Mouse (Mus musculus): ENCODE data around the gene Atp6v0e2. TPM values are rescaled to one million over a fixed set of nuclear protein-coding genes. Genes with fewer than 3 reads are reported as not detected.

Atp6v0e2 gene
- polyA plus RNA-seq (2014; fragmentation: Nextera tagmentation; extraction: Ambion mirVana) = 55.1 and 59.0 TPM in 2 replicates

DNA sequence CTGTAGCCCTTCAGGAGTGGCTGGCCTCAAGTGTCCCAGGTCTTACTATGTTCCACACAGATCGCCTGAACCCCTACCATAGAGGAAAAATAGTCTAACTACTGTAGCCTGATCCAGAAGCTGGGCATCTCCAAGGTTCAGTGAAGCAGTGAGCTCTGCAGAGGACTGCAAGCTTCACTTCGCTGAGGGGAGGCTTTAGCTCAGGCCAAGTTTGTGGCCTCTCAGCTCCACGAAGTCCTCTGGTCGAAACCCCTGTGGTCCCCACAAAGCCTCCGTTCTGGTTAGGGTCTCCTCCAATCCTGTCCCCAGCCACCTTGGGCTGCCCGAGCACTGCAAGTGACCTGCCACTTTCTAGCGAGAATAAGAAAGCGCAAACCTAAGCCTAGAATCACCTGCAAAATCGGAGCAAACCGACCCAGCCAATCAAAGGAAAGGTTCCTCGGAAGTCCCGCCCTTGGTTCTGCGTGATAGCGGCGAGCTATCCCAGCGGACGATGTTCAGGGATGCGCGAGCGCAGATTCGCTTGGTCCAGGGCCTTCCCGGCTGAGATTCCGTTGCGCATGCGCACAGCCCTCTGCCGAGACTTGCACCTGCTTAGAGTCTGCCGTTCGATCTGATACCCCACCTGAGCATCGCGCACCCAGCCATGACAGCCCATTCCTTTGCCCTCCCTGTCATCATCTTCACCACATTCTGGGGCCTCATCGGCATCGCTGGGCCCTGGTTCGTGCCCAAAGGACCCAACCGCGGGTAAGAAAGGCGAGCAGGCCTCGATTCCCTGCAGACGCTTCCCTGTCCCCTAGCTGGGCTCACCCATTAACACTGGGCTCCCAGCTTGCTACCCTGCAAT is at the start of gene Atp6v0e2:
Atp6v0e2 (plus strand) TSS at position 511 of the 850 bp plus-strand sequence.
- Histone ChIP-seq H3K4me2 (replicated peaks; ENCODE audit: low read depth, low read length) (peak within 1 kb of the TSS; percentile 77), H3K9ac (ENCODE audit: low read depth, low read length) (peak within 1 kb of the TSS; percentile 71), H3K4me1 (replicated peaks; ENCODE audit: control insufficient read depth, insufficient read depth, low read length) (peaks cover 4% of the 10 kb centered on the region), H3K4me3 (ENCODE audit: low read depth, low read length) (peak within 1 kb of the TSS; percentile 58), H3K36me3 (ENCODE audit: control insufficient read depth, insufficient read depth, low read length) (no peaks in the 10 kb centered on the region), H3K27me3 (ENCODE audit: control insufficient read depth, insufficient read depth, low read length) (no peaks in the 10 kb centered on the region), H3K9me3 (ENCODE audit: control insufficient read depth, low read length) (no peaks in the 10 kb centered on the region), H3K27ac (ENCODE audit: low read depth, low read length) (peak within 1 kb of the TSS; percentile 36; the same call in 1 of the 2 replicates)
- ATAC-seq (ENCODE audit: low FRiP score) = peak; percentile 93
- peak; percentile 93 for DNase-seq (ENCODE audit: low spot score)
- WGBS = 4% methylated on average over 38 of the region's 38 CpGs

DNA sequence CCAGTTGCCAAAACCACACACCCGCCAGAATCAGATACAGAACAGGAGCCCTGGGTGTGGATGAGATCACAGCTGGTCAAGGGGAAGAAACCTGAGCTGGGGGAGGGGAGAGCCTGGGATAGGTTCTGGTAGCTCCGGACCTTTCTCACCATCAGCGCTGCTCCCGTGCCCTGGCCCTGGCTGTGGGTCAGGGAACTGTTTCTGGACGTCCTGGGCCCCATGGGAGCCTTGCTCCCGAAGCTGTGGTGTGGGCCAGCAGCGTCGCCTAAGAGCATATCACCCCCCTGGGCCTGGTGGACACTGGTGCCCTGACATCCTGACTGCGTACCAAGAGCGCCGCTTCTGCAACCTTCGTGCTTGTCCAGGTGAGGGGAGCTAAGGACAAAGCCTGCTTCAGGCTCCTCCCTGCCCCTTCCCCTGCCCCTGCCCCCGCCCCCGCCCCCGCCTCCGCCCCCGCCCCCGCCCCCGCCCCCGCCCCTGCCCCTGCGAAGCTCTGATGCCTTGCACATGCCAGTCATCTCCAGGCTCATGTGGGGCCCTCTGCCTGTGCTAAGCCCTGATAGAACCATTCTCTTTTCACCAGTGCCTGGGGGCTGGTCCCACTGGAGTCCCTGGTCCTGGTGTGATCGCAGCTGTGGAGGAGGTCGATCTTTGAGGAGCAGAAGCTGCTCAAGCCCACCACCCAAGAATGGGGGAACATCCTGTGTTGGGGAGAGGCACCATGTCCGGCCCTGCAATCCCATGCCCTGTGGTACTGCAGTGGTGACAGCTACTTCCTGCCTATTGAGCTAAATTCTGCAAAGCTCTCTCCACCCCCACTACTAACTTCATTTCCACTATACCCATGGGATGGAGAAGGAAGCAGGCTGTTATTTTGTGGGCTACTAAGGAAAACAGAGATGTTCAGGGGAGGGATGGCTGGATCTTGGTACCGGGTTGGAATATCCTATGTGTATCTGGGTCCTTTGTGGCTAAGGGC is 49.4 kb upstream of the Atp6v0e2 start:
- 15% methylated on average over 16 of the region's 25 CpGs for WGBS
- no peaks in the 10 kb centered on the region for H3K9me3 ChIP-seq (ENCODE audit: control insufficient read depth, low read length)
- H3K4me1 ChIP-seq (replicated peaks; ENCODE audit: control insufficient read depth, insufficient read depth, low read length) = no peaks in the 10 kb centered on the region; the same call in none of the 2 replicates
- no peak overlapping the region for H3K4me3 ChIP-seq (ENCODE audit: low read depth, low read length)
- no peaks in the 10 kb centered on the region for H3K27me3 ChIP-seq (ENCODE audit: control insufficient read depth, insufficient read depth, low read length)
- DNase-seq (ENCODE audit: low spot score) (peak; percentile 40), ATAC-seq (ENCODE audit: low FRiP score) (peak; percentile 38)
- H3K36me3 ChIP-seq (ENCODE audit: control insufficient read depth, insufficient read depth, low read length) = no peaks in the 10 kb centered on the region
- H3K9ac ChIP-seq (ENCODE audit: low read depth, low read length) = peak overlapping the region; percentile 43; the same call in 1 of the 2 replicates
- H3K4me2 ChIP-seq (replicated peaks; ENCODE audit: low read depth, low read length) = peak overlapping the region; percentile 37
- H3K27ac ChIP-seq (ENCODE audit: low read depth, low read length) = 0 out of 2 replicates have a peak overlapping the region, but pooled peaks have one; percentile 33

DNA sequence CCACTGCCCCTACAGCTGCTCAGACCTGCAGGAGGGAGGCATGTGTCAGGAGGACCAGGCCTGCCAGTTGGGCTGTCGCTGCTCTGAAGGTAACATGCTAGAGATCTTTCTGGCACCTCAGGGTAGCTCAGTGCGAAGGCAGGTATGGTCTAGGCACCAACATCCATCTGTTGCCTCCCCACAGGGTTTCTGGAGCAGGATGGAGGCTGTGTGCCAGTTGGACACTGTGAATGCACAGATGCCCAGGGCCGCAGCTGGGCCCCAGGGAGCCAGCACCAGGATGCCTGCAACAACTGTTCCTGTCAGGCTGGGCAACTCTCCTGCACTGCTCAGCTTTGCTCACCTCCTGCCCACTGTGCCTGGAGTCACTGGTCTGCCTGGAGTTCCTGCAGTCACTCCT is 47.7 kb upstream of the Atp6v0e2 start:
- no peak overlapping the region for H3K4me2 ChIP-seq (replicated peaks; ENCODE audit: low read depth, low read length)
- no peak overlapping the region for H3K4me3 ChIP-seq (ENCODE audit: low read depth, low read length)
- no peaks in the 10 kb centered on the region for H3K36me3 ChIP-seq (ENCODE audit: control insufficient read depth, insufficient read depth, low read length)
- no peak for ATAC-seq (ENCODE audit: low FRiP score)
- H3K4me1 ChIP-seq (replicated peaks; ENCODE audit: control insufficient read depth, insufficient read depth, low read length) = no peaks in the 10 kb centered on the region; the same call in none of the 2 replicates
- DNase-seq (ENCODE audit: low spot score) = no peak
- 89% methylated on average over 3 of the region's 3 CpGs for WGBS
- H3K27ac ChIP-seq (ENCODE audit: low read depth, low read length) = no peak overlapping the region
- no peaks in the 10 kb centered on the region for H3K9me3 ChIP-seq (ENCODE audit: control insufficient read depth, low read length)
- H3K27me3 ChIP-seq (ENCODE audit: control insufficient read depth, insufficient read depth, low read length) = no peaks in the 10 kb centered on the region
- H3K9ac ChIP-seq (ENCODE audit: low read depth, low read length) = no peak overlapping the region

DNA sequence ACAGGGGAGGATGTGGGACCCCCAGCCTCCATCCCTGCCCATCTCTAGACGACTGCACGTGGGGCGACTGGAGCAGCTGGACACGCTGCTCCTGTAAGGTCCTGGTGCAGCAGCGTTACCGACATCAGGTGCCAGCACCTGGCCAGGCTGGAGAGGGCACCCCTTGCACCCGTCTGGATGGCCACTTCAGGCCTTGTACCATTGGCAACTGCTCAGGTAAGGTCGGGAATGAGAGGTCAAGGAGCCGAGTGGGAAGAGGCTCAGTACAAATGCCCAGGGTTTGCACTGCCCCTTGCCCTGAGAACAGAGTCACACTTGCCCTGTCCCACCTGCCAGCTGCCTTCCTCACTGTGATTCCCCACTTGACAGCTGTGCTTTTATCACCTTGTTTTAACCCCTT is 46.1 kb upstream of the Atp6v0e2 start:
- 69% methylated on average over 9 of the region's 9 CpGs for WGBS
- ATAC-seq (ENCODE audit: low FRiP score) (no peak), DNase-seq (ENCODE audit: low spot score) (no peak)
- Histone ChIP-seq H3K27me3 (ENCODE audit: control insufficient read depth, insufficient read depth, low read length) (no peaks in the 10 kb centered on the region), H3K36me3 (ENCODE audit: control insufficient read depth, insufficient read depth, low read length) (no peaks in the 10 kb centered on the region), H3K9me3 (ENCODE audit: control insufficient read depth, low read length) (no peaks in the 10 kb centered on the region), H3K4me2 (replicated peaks; ENCODE audit: low read depth, low read length) (no peak overlapping the region), H3K9ac (ENCODE audit: low read depth, low read length) (no peak overlapping the region), H3K27ac (ENCODE audit: low read depth, low read length) (no peak overlapping the region), H3K4me3 (ENCODE audit: low read depth, low read length) (no peak overlapping the region), H3K4me1 (replicated peaks; ENCODE audit: control insufficient read depth, insufficient read depth, low read length) (no peaks in the 10 kb centered on the region; the same call in 1 of the 2 replicates)

DNA sequence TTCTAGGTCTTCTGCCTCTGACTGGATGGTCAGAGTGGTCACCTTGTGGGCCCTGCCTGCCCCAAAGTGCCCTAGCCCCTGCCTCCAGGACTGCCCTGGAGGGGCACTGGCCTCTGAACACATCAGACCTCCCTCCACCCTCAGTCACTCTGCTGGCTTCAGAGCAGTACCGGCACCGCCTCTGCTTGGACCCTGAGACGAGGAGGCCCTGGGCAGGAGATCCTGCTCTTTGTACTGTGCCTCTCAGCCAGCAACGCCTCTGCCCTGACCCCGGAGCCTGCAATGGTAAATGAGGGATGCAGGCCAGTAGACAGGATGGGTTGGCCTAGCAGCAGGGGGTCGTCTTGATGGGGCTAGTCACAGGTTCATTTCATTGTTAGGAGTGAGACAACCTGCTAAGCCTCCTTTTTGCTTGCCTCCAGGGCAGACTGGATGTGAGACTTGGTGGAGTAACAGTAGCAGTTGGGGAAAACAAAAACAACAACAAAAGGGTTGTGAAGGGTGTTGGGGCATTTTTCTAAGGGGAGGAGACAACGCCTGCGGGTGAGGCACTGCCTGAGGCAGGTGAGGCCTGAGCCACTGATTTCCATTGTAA is 44.2 kb upstream of the Atp6v0e2 start:
- Histone ChIP-seq H3K36me3 (ENCODE audit: control insufficient read depth, insufficient read depth, low read length) (no peaks in the 10 kb centered on the region), H3K27ac (ENCODE audit: low read depth, low read length) (no peak overlapping the region), H3K4me1 (replicated peaks; ENCODE audit: control insufficient read depth, insufficient read depth, low read length) (no peaks in the 10 kb centered on the region), H3K4me3 (ENCODE audit: low read depth, low read length) (no peak overlapping the region), H3K9me3 (ENCODE audit: control insufficient read depth, low read length) (no peaks in the 10 kb centered on the region), H3K4me2 (replicated peaks; ENCODE audit: low read depth, low read length) (no peak overlapping the region), H3K9ac (ENCODE audit: low read depth, low read length) (no peak overlapping the region), H3K27me3 (ENCODE audit: control insufficient read depth, insufficient read depth, low read length) (no peaks in the 10 kb centered on the region)
- ATAC-seq (ENCODE audit: low FRiP score) = no peak
- DNase-seq (ENCODE audit: low spot score) = no peak
- WGBS = 8% methylated on average over 8 of the region's 8 CpGs

DNA sequence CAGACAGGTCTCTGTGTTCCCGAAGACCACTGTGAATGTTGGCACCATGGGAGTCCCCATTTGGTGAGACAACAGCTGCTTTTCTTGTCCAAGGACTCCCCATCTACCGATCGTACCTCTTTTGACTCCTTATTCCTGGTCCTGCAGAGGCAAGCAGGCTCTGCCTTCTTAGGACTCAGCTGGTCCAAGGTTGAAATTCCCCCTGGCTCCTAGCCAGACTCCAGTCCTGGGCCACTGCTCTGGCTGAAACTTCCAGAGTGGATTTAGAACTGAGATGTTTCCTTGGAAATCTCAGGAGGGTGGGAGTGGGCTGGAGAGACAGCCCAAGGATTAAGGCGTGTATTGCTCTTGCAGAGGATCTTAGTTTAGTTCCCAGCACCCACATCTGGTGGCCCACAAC is 39.9 kb upstream of the Atp6v0e2 start:
- DNase-seq (ENCODE audit: low spot score) (no peak), ATAC-seq (ENCODE audit: low FRiP score) (no peak)
- H3K27ac ChIP-seq (ENCODE audit: low read depth, low read length) = no peak overlapping the region
- H3K4me2 ChIP-seq (replicated peaks; ENCODE audit: low read depth, low read length) = no peak overlapping the region
- no peak overlapping the region for H3K4me3 ChIP-seq (ENCODE audit: low read depth, low read length)
- no peaks in the 10 kb centered on the region for H3K36me3 ChIP-seq (ENCODE audit: control insufficient read depth, insufficient read depth, low read length)
- no peaks in the 10 kb centered on the region for H3K9me3 ChIP-seq (ENCODE audit: control insufficient read depth, low read length)
- 91% methylated on average over 4 of the region's 4 CpGs for WGBS
- no peaks in the 10 kb centered on the region for H3K4me1 ChIP-seq (replicated peaks; ENCODE audit: control insufficient read depth, insufficient read depth, low read length)
- H3K27me3 ChIP-seq (ENCODE audit: control insufficient read depth, insufficient read depth, low read length) = no peaks in the 10 kb centered on the region
- no peak overlapping the region for H3K9ac ChIP-seq (ENCODE audit: low read depth, low read length)

DNA sequence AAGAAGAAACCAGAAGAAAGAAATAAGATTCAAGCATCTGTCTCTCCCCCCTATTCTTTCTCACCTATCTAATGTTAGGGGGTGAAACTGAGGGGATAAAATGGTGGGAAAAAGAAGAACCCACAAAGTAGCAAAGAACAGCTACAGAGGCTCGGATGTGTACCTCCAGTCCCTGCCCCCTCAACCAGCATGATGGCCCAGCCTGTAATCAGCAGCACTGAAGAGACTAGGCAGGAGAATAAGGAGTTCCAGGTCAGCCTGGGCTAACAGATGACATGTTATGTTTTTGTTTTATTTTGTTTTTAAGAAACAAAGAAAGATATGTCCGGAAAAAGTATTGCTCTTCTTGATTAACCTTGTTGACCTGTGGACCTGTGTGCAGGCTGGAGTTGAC is 33.6 kb upstream of the Atp6v0e2 start:
- Histone ChIP-seq H3K9ac (ENCODE audit: low read depth, low read length) (no peak overlapping the region), H3K4me2 (replicated peaks; ENCODE audit: low read depth, low read length) (no peak overlapping the region), H3K9me3 (ENCODE audit: control insufficient read depth, low read length) (no peaks in the 10 kb centered on the region), H3K36me3 (ENCODE audit: control insufficient read depth, insufficient read depth, low read length) (no peaks in the 10 kb centered on the region), H3K4me1 (replicated peaks; ENCODE audit: control insufficient read depth, insufficient read depth, low read length) (no peaks in the 10 kb centered on the region), H3K27me3 (ENCODE audit: control insufficient read depth, insufficient read depth, low read length) (no peaks in the 10 kb centered on the region), H3K4me3 (ENCODE audit: low read depth, low read length) (no peak overlapping the region), H3K27ac (ENCODE audit: low read depth, low read length) (no peak overlapping the region)
- ATAC-seq (ENCODE audit: low FRiP score) = peak; percentile 66; the same call in 1 of the 2 replicates
- no peak for DNase-seq (ENCODE audit: low spot score)
- 8% methylated on average over 2 of the region's 2 CpGs for WGBS

DNA sequence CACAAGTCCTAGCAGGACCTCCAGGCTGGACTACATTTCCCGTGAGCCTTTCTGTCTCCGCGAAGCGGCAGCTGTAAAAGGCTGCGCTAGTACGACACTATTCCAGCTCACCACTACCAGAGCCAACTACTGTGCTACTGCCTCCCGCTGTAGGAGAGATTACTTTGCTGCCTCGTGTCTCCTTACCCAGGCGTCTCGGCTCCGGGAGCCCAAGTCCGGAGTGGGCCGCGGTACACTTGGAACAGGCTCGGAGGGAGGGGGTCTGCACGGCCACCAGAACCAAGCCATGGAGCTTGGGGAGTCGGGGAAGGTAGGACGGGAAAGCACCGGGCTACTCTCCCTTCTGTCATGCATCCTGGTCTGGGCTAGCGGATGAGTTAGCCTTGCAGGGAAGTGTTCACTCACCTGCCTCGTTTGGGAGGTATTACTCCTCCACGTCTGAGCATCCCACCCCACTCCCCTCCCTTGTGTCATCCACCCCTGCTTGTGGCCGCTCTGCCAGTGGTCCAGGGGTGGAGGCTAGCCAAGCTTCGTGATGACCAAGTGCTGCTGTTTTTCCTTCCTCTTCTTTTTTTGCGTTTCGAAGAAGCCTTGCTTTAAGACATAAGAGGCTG is 33.1 kb upstream of the Atp6v0e2 start:
- Histone ChIP-seq H3K9me3 (ENCODE audit: control insufficient read depth, low read length) (no peaks in the 10 kb centered on the region), H3K4me1 (replicated peaks; ENCODE audit: control insufficient read depth, insufficient read depth, low read length) (no peaks in the 10 kb centered on the region), H3K4me2 (replicated peaks; ENCODE audit: low read depth, low read length) (peak overlapping the region; percentile 85), H3K27ac (ENCODE audit: low read depth, low read length) (no peak overlapping the region), H3K9ac (ENCODE audit: low read depth, low read length) (peak overlapping the region; percentile 75), H3K4me3 (ENCODE audit: low read depth, low read length) (peak overlapping the region; percentile 65), H3K27me3 (ENCODE audit: control insufficient read depth, insufficient read depth, low read length) (no peaks in the 10 kb centered on the region), H3K36me3 (ENCODE audit: control insufficient read depth, insufficient read depth, low read length) (no peaks in the 10 kb centered on the region)
- DNase-seq (ENCODE audit: low spot score) (peak; percentile 81), ATAC-seq (ENCODE audit: low FRiP score) (peak; percentile 94)
- 1% methylated on average over 26 of the region's 26 CpGs for WGBS

Measured in hindbrain, embryonic 11.5 days (tissue).